Mouse (Mus musculus): Measurements from ENCODE around the gene Sfxn4. TPM values are rescaled to one million over a fixed set of nuclear protein-coding genes. Genes with fewer than 3 reads are reported as not detected.
"Not testable (repeated sequence)": the region's sequence is repeated elsewhere in the genome, so short reads cannot be mapped to it uniquely, and the experiment has no call there.

The Sfxn4 gene
- polyA plus RNA-seq, 1 experiment from 2014 or later, result 15.5 TPM

- Histone ChIP-seq H3K27me3 (no peaks in the 10 kb centered on the region), H3K4me3 (no peak overlapping the region), H3K4me1 (replicated peaks) (peaks cover 23% of the 10 kb centered on the region), H3K27ac (no peak overlapping the region), H3K9ac (no peak overlapping the region), H3K9me3 (no peaks in the 10 kb centered on the region), H3K4me2 (no peak overlapping the region), H3K36me3 (no peaks in the 10 kb centered on the region)
- 89% methylated on average over 2 of the region's 2 CpGs for WGBS
- ATAC-seq (ENCODE audit: low FRiP score), result no peak
These were observed 26.4 kb upstream of the Sfxn4 start for GRCm38 (mm10) chr19:60887637-60888036.

GRCm38 (mm10) chr19:60883129-60883528, 21.9 kb upstream of the Sfxn4 start:
- Histone ChIP-seq H3K9ac (no peak overlapping the region), H3K27me3 (no peaks in the 10 kb centered on the region), H3K4me2 (no peak overlapping the region), H3K4me1 (replicated peaks) (no peaks in the 10 kb centered on the region), H3K9me3 (no peaks in the 10 kb centered on the region), H3K4me3 (no peak overlapping the region), H3K27ac (no peak overlapping the region), H3K36me3 (no peaks in the 10 kb centered on the region)
- peak; percentile 52; the same call in 1 of the 2 replicates for ATAC-seq (ENCODE audit: low FRiP score)
- 5% methylated on average over 3 of the region's 3 CpGs for WGBS

- Histone ChIP-seq H3K27ac (peak within 1 kb of the TSS; percentile 81), H3K27me3 (no peaks in the 10 kb centered on the region), H3K36me3 (peaks cover 4% of the 10 kb centered on the region), H3K4me1 (replicated peaks) (peaks cover 16% of the 10 kb centered on the region), H3K9me3 (no peaks in the 10 kb centered on the region), H3K4me2 (peak within 1 kb of the TSS; percentile 69), H3K9ac (peak within 1 kb of the TSS; percentile 74), H3K4me3 (peak within 1 kb of the TSS; percentile 56)
- ATAC-seq (ENCODE audit: low FRiP score), result peak; percentile 98
- under 1% methylated on average over 28 of the region's 28 CpGs for WGBS
These were observed 12.9 kb upstream of the Sfxn4 start, which contains the start of gene Prdx3 for GRCm38 (mm10) chr19:60874064-60874694. TSS of gene Prdx3 (minus strand) at chr19:60874556.

- Histone ChIP-seq H3K27me3 (no peaks in the 10 kb centered on the region), H3K27ac (peak overlapping the region; percentile 1; the same call in 1 of the 2 replicates), H3K4me2 (peak overlapping the region; percentile 69), H3K36me3 (peaks cover 9% of the 10 kb centered on the region), H3K9me3 (no peaks in the 10 kb centered on the region), H3K4me3 (peak overlapping the region; percentile 56), H3K9ac (peak overlapping the region; percentile 74; the same call in 1 of the 2 replicates), H3K4me1 (replicated peaks) (peaks cover 16% of the 10 kb centered on the region)
- WGBS, result 49% methylated on average over 4 of the region's 4 CpGs
- ATAC-seq (ENCODE audit: low FRiP score), result no peak
These were observed 12.2 kb upstream of the Sfxn4 start for GRCm38 (mm10) chr19:60873501-60873900.

GRCm38 (mm10) chr19:60872272-60872671, 11.0 kb upstream of the Sfxn4 start:
- ATAC-seq (ENCODE audit: low FRiP score), result no peak
- 78% methylated on average over 1 of the region's 1 CpGs for WGBS
- peaks cover 17% of the 10 kb centered on the region for H3K36me3 ChIP-seq

DNA sequence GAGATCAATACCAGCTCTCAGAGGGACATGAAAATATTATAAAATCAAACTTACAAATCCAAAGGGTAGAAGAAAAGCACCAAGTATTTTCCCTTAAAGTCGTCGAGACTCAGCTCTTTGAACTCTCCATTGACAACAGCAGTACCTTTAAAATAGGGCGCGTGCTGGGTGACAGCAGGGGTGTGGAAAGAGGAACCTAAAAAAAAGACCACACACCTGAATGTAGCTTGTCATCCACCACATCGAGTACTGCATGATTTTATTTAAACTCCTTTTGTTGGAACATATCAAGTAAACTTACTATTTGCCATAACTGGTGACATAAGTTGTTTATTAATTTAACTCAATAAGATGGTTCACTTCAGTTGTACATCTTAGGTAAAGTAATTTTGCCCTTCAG, 10.1 kb upstream of the Sfxn4 start:
- H3K4me3 ChIP-seq, result no peak overlapping the region
- no peaks in the 10 kb centered on the region for H3K9me3 ChIP-seq
- H3K4me1 ChIP-seq (replicated peaks), result peaks cover 16% of the 10 kb centered on the region
- H3K36me3 ChIP-seq, result peaks cover 17% of the 10 kb centered on the region
- no peak overlapping the region for H3K9ac ChIP-seq
- no peak overlapping the region for H3K27ac ChIP-seq
- 94% methylated on average over 5 of the region's 5 CpGs for WGBS
- H3K4me2 ChIP-seq, result no peak overlapping the region
- H3K27me3 ChIP-seq, result no peaks in the 10 kb centered on the region
- ATAC-seq (ENCODE audit: low FRiP score), result no peak

More at GRCm38 (mm10) chr19:60872272-60872671, 11.0 kb upstream of the Sfxn4 start:
- Histone ChIP-seq H3K27me3 (no peaks in the 10 kb centered on the region), H3K27ac (no peak overlapping the region), H3K9ac (no peak overlapping the region), H3K4me1 (replicated peaks) (peaks cover 16% of the 10 kb centered on the region), H3K4me3 (no peak overlapping the region), H3K9me3 (no peaks in the 10 kb centered on the region), H3K4me2 (no peak overlapping the region)

- Histone ChIP-seq H3K4me3 (no peak overlapping the region), H3K4me1 (replicated peaks) (peaks cover 16% of the 10 kb centered on the region), H3K27me3 (no peaks in the 10 kb centered on the region), H3K4me2 (no peak overlapping the region), H3K27ac (no peak overlapping the region), H3K9me3 (no peaks in the 10 kb centered on the region), H3K36me3 (peaks cover 17% of the 10 kb centered on the region), H3K9ac (no peak overlapping the region)
- ATAC-seq (ENCODE audit: low FRiP score), result no peak
- 80% methylated on average over 1 of the region's 1 CpGs for WGBS
These were observed 9.2 kb upstream of the Sfxn4 start for GRCm38 (mm10) chr19:60870489-60870888.

GRCm38 (mm10) chr19:60866169-60866568, 4.9 kb upstream of the Sfxn4 start:
- H3K27ac ChIP-seq; H3K4me2 ChIP-seq; H3K4me1 ChIP-seq (replicated peaks); ATAC-seq (ENCODE audit: low FRiP score); H3K9ac ChIP-seq; H3K4me3 ChIP-seq; H3K27me3 ChIP-seq; H3K9me3 ChIP-seq: not testable (repeated sequence)
- WGBS, result 96% methylated on average over 4 of the region's 4 CpGs
- peaks cover 26% of the 10 kb centered on the region for H3K36me3 ChIP-seq

GRCm38 (mm10) chr19:60845731-60846130, 15.5 kb downstream of the Sfxn4 start:
- Histone ChIP-seq H3K36me3 (peaks cover 59% of the 10 kb centered on the region), H3K27me3 (no peaks in the 10 kb centered on the region), H3K4me3 (no peak overlapping the region), H3K9ac (no peak overlapping the region), H3K4me2 (no peak overlapping the region), H3K9me3 (no peaks in the 10 kb centered on the region), H3K27ac (no peak overlapping the region), H3K4me1 (replicated peaks) (no peaks in the 10 kb centered on the region)
- no peak for ATAC-seq (ENCODE audit: low FRiP score)

DNA sequence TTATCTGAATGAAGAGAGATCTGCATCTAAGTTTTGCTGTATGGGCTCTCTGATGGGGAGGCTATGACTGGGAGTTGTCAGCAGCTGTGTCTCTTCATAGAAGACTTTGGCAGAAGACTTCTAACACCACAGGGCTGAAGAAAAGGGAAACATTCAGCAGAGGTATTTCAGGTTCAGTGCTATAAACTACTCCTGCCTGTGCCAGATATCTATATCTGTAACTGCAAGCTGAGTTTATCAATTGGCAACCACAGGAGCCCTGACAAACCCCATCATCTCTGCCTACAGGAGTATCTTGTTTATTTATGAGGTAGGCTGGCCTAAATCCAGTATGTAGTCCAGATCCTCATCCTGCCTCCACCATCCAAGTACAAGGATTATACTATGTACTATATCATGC, 18.0 kb downstream of the Sfxn4 start:
- no peaks in the 10 kb centered on the region for H3K4me1 ChIP-seq (replicated peaks)
- ATAC-seq (ENCODE audit: low FRiP score), result no peak
- H3K4me2 ChIP-seq, result no peak overlapping the region
- H3K27ac ChIP-seq, result no peak overlapping the region
- no peak overlapping the region for H3K4me3 ChIP-seq
- H3K9me3 ChIP-seq, result no peaks in the 10 kb centered on the region
- H3K27me3 ChIP-seq, result no peaks in the 10 kb centered on the region
- H3K9ac ChIP-seq, result no peak overlapping the region
- peaks cover 70% of the 10 kb centered on the region for H3K36me3 ChIP-seq

DNA sequence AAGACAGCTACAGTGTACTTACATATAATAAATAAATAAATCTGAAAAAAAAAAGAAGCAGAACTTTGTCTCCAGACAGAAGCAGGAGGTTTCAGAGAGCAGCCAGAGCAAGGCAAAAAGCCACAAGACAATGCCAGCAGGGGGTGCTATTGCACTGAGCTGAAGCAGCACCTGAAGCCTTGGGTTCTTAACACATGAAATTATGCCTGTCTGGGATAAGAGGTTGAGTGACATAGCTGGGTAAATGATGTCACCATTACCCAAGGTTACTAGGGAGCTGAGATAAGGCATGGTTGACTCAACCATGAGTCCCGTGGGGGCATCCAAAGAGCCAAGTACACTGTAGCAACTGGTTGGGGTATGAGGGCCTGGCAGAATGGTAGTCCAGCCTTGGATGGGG, 23.5 kb downstream of the Sfxn4 start:
- 79% methylated on average over 1 of the region's 1 CpGs for WGBS
- Histone ChIP-seq H3K9me3 (no peaks in the 10 kb centered on the region), H3K4me1 (replicated peaks) (no peaks in the 10 kb centered on the region), H3K4me3 (no peak overlapping the region), H3K9ac (no peak overlapping the region), H3K27ac (no peak overlapping the region), H3K27me3 (no peaks in the 10 kb centered on the region), H3K36me3 (peaks cover 78% of the 10 kb centered on the region), H3K4me2 (no peak overlapping the region)
- ATAC-seq (ENCODE audit: low FRiP score), result no peak

DNA sequence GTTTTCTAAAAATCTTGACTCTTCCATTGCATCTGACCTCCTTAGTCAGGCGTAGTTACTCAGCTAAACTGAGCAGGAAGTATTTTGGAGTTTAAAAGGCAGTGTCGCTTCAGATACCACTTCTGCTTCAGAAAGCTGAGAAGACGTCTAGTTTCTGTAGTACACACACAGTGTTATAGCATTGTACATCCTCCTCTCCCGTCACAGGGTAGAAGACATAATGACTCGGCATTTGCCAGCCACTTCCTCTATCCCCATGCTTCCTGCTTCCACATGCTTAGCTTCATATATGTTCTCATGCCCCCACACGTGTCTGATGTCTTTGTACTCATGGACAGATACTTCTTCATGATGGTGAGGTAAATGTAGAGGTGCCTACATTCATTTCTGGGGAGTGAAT, 42.6 kb downstream of the Sfxn4 start:
- no peak overlapping the region for H3K4me2 ChIP-seq
- H3K27me3 ChIP-seq, result no peaks in the 10 kb centered on the region
- ATAC-seq (ENCODE audit: low FRiP score), result no peak
- no peaks in the 10 kb centered on the region for H3K9me3 ChIP-seq
- H3K36me3 ChIP-seq, result peaks cover 59% of the 10 kb centered on the region
- no peak overlapping the region for H3K27ac ChIP-seq
- no peaks in the 10 kb centered on the region for H3K4me1 ChIP-seq (replicated peaks)
- H3K9ac ChIP-seq, result no peak overlapping the region
- H3K4me3 ChIP-seq, result no peak overlapping the region
- WGBS, result 96% methylated on average over 6 of the region's 6 CpGs

- no peaks in the 10 kb centered on the region for H3K27me3 ChIP-seq
- H3K9ac ChIP-seq, result no peak overlapping the region
- no peak overlapping the region for H3K4me2 ChIP-seq
- H3K4me1 ChIP-seq (replicated peaks), result peaks cover 11% of the 10 kb centered on the region
- no peak overlapping the region for H3K27ac ChIP-seq
- H3K9me3 ChIP-seq, result no peaks in the 10 kb centered on the region
- over 99% methylated on average over 6 of the region's 6 CpGs for WGBS
- peaks cover 16% of the 10 kb centered on the region for H3K36me3 ChIP-seq
- H3K4me3 ChIP-seq, result no peak overlapping the region
- no peak for ATAC-seq (ENCODE audit: low FRiP score)
These were observed 48.1 kb downstream of the Sfxn4 start for GRCm38 (mm10) chr19:60813133-60813532.
